Mouse (Mus musculus): ENCODE results near the gene Ushbp1.
A peak's percentile ranks its signal among the peaks of the same experiment; 100 is the strongest.
"Not testable (repeated sequence)": the region's sequence is repeated elsewhere in the genome, so short reads cannot be mapped to it uniquely, and the experiment has no call there.

Gene Ushbp1

GRCm38 (mm10) chr8:71395629-71396028 lies at the start of gene Ushbp1:
Gene Ushbp1 (minus strand): TSS chr8:71395802.
- no peak for DNase-seq (ENCODE audit: low read depth, low spot score)

GRCm38 (mm10) chr8:71445096-71445495 lies 49.5 kb upstream of the Ushbp1 start:
- no peak for DNase-seq (ENCODE audit: low read depth, low spot score)

- DNase-seq (ENCODE audit: low read depth, low spot score), result peak; percentile 69
These were observed 45.8 kb upstream of the Ushbp1 start for GRCm38 (mm10) chr8:71441404-71441803.

GRCm38 (mm10) chr8:71437041-71437440 lies 41.4 kb upstream of the Ushbp1 start:
- DNase-seq (ENCODE audit: low read depth, low spot score), result no peak

- not testable (repeated sequence) for DNase-seq (ENCODE audit: low read depth, low spot score)
These were observed 37.3 kb upstream of the Ushbp1 start for GRCm38 (mm10) chr8:71432935-71433334.

GRCm38 (mm10) chr8:71422121-71422520 lies 26.5 kb upstream of the Ushbp1 start:
- no peak for DNase-seq (ENCODE audit: low read depth, low spot score)

- DNase-seq (ENCODE audit: low read depth, low spot score), result peak; percentile 73
These were observed 16.1 kb upstream of the Ushbp1 start for GRCm38 (mm10) chr8:71411535-71412273.

GRCm38 (mm10) chr8:71408231-71408630 lies 12.6 kb upstream of the Ushbp1 start:
- no peak for DNase-seq (ENCODE audit: low read depth, low spot score)

- DNase-seq (ENCODE audit: low read depth, low spot score), result no peak
These were observed 11.8 kb upstream of the Ushbp1 start for GRCm38 (mm10) chr8:71407441-71407840.

GRCm38 (mm10) chr8:71406099-71407015 lies 10.8 kb upstream of the Ushbp1 start:
- peak; percentile 51 for DNase-seq (ENCODE audit: low read depth, low spot score)

- DNase-seq (ENCODE audit: low read depth, low spot score), result peak; percentile 92
These were observed 9.9 kb upstream of the Ushbp1 start, which contains the start of gene Ankle1 for GRCm38 (mm10) chr8:71405401-71406098. Gene Ankle1 (plus strand): TSS chr8:71406010.

GRCm38 (mm10) chr8:71404951-71405351 lies 9.3 kb upstream of the Ushbp1 start:
- DNase-seq (ENCODE audit: low read depth, low spot score), result no peak

GRCm38 (mm10) chr8:71404011-71404410 lies 8.4 kb upstream of the Ushbp1 start:
- DNase-seq (ENCODE audit: low read depth, low spot score), result no peak

- DNase-seq (ENCODE audit: low read depth, low spot score), result no peak
These were observed 7.7 kb upstream of the Ushbp1 start for GRCm38 (mm10) chr8:71403107-71403885.

GRCm38 (mm10) chr8:71402446-71402964 lies 6.9 kb upstream of the Ushbp1 start:
- DNase-seq (ENCODE audit: low read depth, low spot score), result no peak

- no peak for DNase-seq (ENCODE audit: low read depth, low spot score)
These were observed 5.9 kb upstream of the Ushbp1 start for GRCm38 (mm10) chr8:71401454-71401853.

GRCm38 (mm10) chr8:71400826-71401225 lies 5.2 kb upstream of the Ushbp1 start:
- no peak for DNase-seq (ENCODE audit: low read depth, low spot score)

- DNase-seq (ENCODE audit: low read depth, low spot score), result no peak
These were observed 2.1 kb upstream of the Ushbp1 start for GRCm38 (mm10) chr8:71397701-71398100.

GRCm38 (mm10) chr8:71396639-71397305 lies 1.2 kb upstream of the Ushbp1 start, which contains the start of gene Babam1:
Gene Babam1 (plus strand): TSS chr8:71396861.
- DNase-seq (ENCODE audit: low read depth, low spot score), result peak; percentile 95

- DNase-seq (ENCODE audit: low read depth, low spot score), result no peak
These were observed 531 bp downstream of the Ushbp1 start for GRCm38 (mm10) chr8:71395071-71395470.

Data from CD4-positive helper T cell, adult 2 months (primary cell).